Mouse (Mus musculus) G1E (cell line): Measurements from ENCODE around the gene Bcl9l. TPM values are rescaled to one million over a fixed set of nuclear protein-coding genes. Genes with fewer than 3 reads are reported as not detected.

Experiments used
- ATAC-seq: 2 replicates; pipeline ENCODE4 v1.8.0; 2016; ENCODE audit warnings: mild to moderate bottlenecking; ENCODE audit not compliant: insufficient number of reproducible peaks, poor library complexity, low FRiP score, severe bottlenecking; ENCODE audit errors: extremely low read depth
- DNase-seq: peaks from one replicate; pipeline ENCODE4 v3.0.0; 2012; ENCODE audit warnings: low spot score
- H3K27me3 ChIP-seq: 2 replicates; pipeline ENCODE4 v1.6.1; 2012; ENCODE audit warnings: mild to moderate bottlenecking, low read length, inconsistent platforms; ENCODE audit not compliant: insufficient read depth
- H3K36me3 ChIP-seq: replicated peaks from 2 replicates; pipeline ENCODE3; 2012; ENCODE audit warnings: mild to moderate bottlenecking, inconsistent platforms
- H3K4me1 ChIP-seq: 2 replicates; pipeline ENCODE4 v1.6.1; 2012; ENCODE audit warnings: low read depth, low read length, inconsistent platforms, mixed read lengths; ENCODE audit not compliant: insufficient read depth
- H3K4me3 ChIP-seq: 2 replicates; pipeline ENCODE4 v1.5.1; 2012; ENCODE audit warnings: low read depth, mild to moderate bottlenecking, inconsistent platforms, low read length, moderate library complexity, mixed read lengths
- H3K9me3 ChIP-seq: replicated peaks from 2 replicates; pipeline ENCODE4 v1.6.1; 2012; ENCODE audit warnings: inconsistent platforms
- CTCF ChIP-seq: IDR thresholded peaks from 2 replicates; pipeline ENCODE4 v1.5.1; 2012; ENCODE audit warnings: low read depth, low read length, inconsistent platforms, mixed read lengths
- GATA1 ChIP-seq: IDR thresholded peaks from 2 replicates; pipeline ENCODE4 v1.6.1; 2012; ENCODE audit warnings: borderline replicate concordance, low read length, inconsistent platforms, mixed read lengths
- GATA2 ChIP-seq: IDR thresholded peaks from 2 replicates; pipeline ENCODE4 v1.6.1; 2012; ENCODE audit warnings: low read depth, low read length, inconsistent platforms, borderline replicate concordance
- POLR2AphosphoS5 ChIP-seq: IDR thresholded peaks from 2 replicates; pipeline ENCODE4 v1.6.1; 2012; ENCODE audit warnings: low read depth, low read length, inconsistent platforms; ENCODE audit not compliant: insufficient replicate concordance
- TAL1 ChIP-seq: conservative IDR thresholded peaks from 2 replicates; pipeline ENCODE4 v1.6.1; 2012; ENCODE audit warnings: low read depth, low read length, inconsistent platforms, mixed read lengths
- polyA plus RNA-seq: library from polyadenylated mRNA; stranded (reverse); fragments of >175 nt; gene quantifications from 2 replicates; pipeline ENCODE4 v1.2.3, GENCODE M21; 2012
- total RNA-seq, 2 experiments: library from RNA; stranded (forward) in 1 of 2; stranded (reverse) in 1 of 2; fragments of 200-1000 nt in 1 of 2; fragments of >200 nt in 1 of 2; fragmentation: Nextera tagmentation in 1 of 2; gene quantifications; 2 replicates each; pipeline ENCODE4 v1.2.3; 2014 to 2017

The Bcl9l gene
- total and polyA plus RNA-seq, 3 experiments: 0.14 to 0.16 TPM; not detected in 1

- ATAC-seq: no peak
- H3K4me1 ChIP-seq: peaks cover 6% of the 10 kb centered on the region; the same call in 1 of the 2 replicates
Observed at GRCm38 (mm10) chr9:44510355-44510871, 27.8 kb downstream of the Bcl9l start.

GRCm38 (mm10) chr9:44510872-44511601, 28.4 kb downstream of the Bcl9l start:
- no peak for TF ChIP-seq GATA1
- no peak for TF ChIP-seq CTCF
- no peak for TF ChIP-seq TAL1
- no peak for TF ChIP-seq GATA2
- no peak for TF ChIP-seq POLR2AphosphoS5
- Histone ChIP-seq H3K4me1 (peaks cover 1% of the 10 kb centered on the region; the same call in 1 of the 2 replicates), H3K36me3 (no peaks in the 10 kb centered on the region), H3K9me3 (no peaks in the 10 kb centered on the region), H3K4me3 (no peak overlapping the region), H3K27me3 (peaks cover 20% of the 10 kb centered on the region; the same call in 1 of the 2 replicates)
- ATAC-seq: no peak
- DNase-seq: no peak

More at GRCm38 (mm10) chr9:44510355-44510871, 27.8 kb downstream of the Bcl9l start:
- Histone ChIP-seq H3K9me3 (no peaks in the 10 kb centered on the region), H3K4me3 (no peak overlapping the region), H3K36me3 (no peaks in the 10 kb centered on the region), H3K27me3 (peaks cover 21% of the 10 kb centered on the region; the same call in 1 of the 2 replicates)
- no peak for DNase-seq
- no peak for TF ChIP-seq GATA1
- TF ChIP-seq GATA2: no peak
- TF ChIP-seq POLR2AphosphoS5: no peak
- no peak for TF ChIP-seq TAL1
- TF ChIP-seq CTCF: no peak

GRCm38 (mm10) chr9:44511935-44512716, 29.5 kb downstream of the Bcl9l start:
- Histone ChIP-seq H3K9me3 (no peaks in the 10 kb centered on the region), H3K4me3 (no peak overlapping the region), H3K4me1 (no peaks in the 10 kb centered on the region), H3K27me3 (peaks cover 15% of the 10 kb centered on the region; the same call in 1 of the 2 replicates), H3K36me3 (no peaks in the 10 kb centered on the region)
- DNase-seq (no peak), ATAC-seq (no peak)
- no peak for TF ChIP-seq CTCF
- TF ChIP-seq POLR2AphosphoS5: no peak
- no peak for TF ChIP-seq TAL1

GRCm38 (mm10) chr9:44512717-44513003, 30.0 kb downstream of the Bcl9l start:
- H3K9me3 ChIP-seq: no peaks in the 10 kb centered on the region
- H3K36me3 ChIP-seq: no peaks in the 10 kb centered on the region
- H3K4me1 ChIP-seq: no peaks in the 10 kb centered on the region
- no peak for DNase-seq
- ATAC-seq: no peak
- H3K4me3 ChIP-seq: no peak overlapping the region
- peaks cover 13% of the 10 kb centered on the region; the same call in 1 of the 2 replicates for H3K27me3 ChIP-seq
- no peak for TF ChIP-seq POLR2AphosphoS5
- TF ChIP-seq TAL1: no peak
- TF ChIP-seq GATA1: no peak
- TF ChIP-seq GATA2: no peak
- no peak for TF ChIP-seq CTCF

GRCm38 (mm10) chr9:44513121-44513520, 30.5 kb downstream of the Bcl9l start:
- H3K9me3 ChIP-seq: no peaks in the 10 kb centered on the region
- DNase-seq (no peak), ATAC-seq (no peak)
- TF ChIP-seq GATA1 (no peak), POLR2AphosphoS5 (no peak), GATA2 (no peak), CTCF (no peak), TAL1 (no peak)
- H3K27me3 ChIP-seq: peaks cover 17% of the 10 kb centered on the region
- no peak overlapping the region for H3K4me3 ChIP-seq
- H3K4me1 ChIP-seq: no peaks in the 10 kb centered on the region
- H3K36me3 ChIP-seq: no peaks in the 10 kb centered on the region

GRCm38 (mm10) chr9:44513610-44514009, 31.0 kb downstream of the Bcl9l start:
- no peaks in the 10 kb centered on the region for H3K9me3 ChIP-seq
- H3K4me1 ChIP-seq: no peaks in the 10 kb centered on the region
- no peaks in the 10 kb centered on the region for H3K36me3 ChIP-seq
- DNase-seq: no peak
- peaks cover 17% of the 10 kb centered on the region for H3K27me3 ChIP-seq
- TF ChIP-seq POLR2AphosphoS5 (no peak), CTCF (no peak), TAL1 (no peak), GATA2 (no peak), GATA1 (no peak)
- no peak for ATAC-seq
- H3K4me3 ChIP-seq: no peak overlapping the region
